Mouse (Mus musculus) neural tube, embryonic 12.5 days (tissue): ENCODE data around the gene Atcay. TPM values are rescaled to one million over a fixed set of nuclear protein-coding genes. Genes with fewer than 3 reads are reported as not detected.
"Not testable (repeated sequence)": the region's sequence is repeated elsewhere in the genome, so short reads cannot be mapped to it uniquely, and the experiment has no call there.

Experiments
- ATAC-seq: fragments of 200-750 bp; cut with Nextera tagmentation; 2 replicates; pipeline ENCODE4 v1.8.0; 2017; ENCODE audit warnings: low read depth, mild to moderate bottlenecking, moderate TSS enrichment, moderate library complexity; ENCODE audit not compliant: low FRiP score
- H3K27ac ChIP-seq: fragments of 300-500 bp; sonication (generic); 2 replicates; pipeline ENCODE4 v1.5.1; 2016
- H3K27me3 ChIP-seq: fragments of 300-500 bp; sonication (generic); replicated peaks from 2 replicates; pipeline ENCODE4 v1.6.1; 2016; ENCODE audit warnings: mild to moderate bottlenecking
- H3K36me3 ChIP-seq: fragments of 300-500 bp; sonication (generic); 2 replicates; pipeline ENCODE4 v1.6.1; 2016; ENCODE audit warnings: mild to moderate bottlenecking
- H3K4me1 ChIP-seq: fragments of 300-500 bp; sonication (generic); 2 replicates; pipeline ENCODE4 v1.6.1; 2016
- H3K4me2 ChIP-seq: fragments of 300-500 bp; sonication (generic); replicated peaks from 2 replicates; pipeline ENCODE4 v1.6.1; 2016; ENCODE audit warnings: mild to moderate bottlenecking
- H3K4me3 ChIP-seq: fragments of 300-500 bp; sonication (generic); 2 replicates; pipeline ENCODE4 v1.5.1; 2016
- H3K9ac ChIP-seq: fragments of 300-500 bp; sonication (generic); 2 replicates; pipeline ENCODE4 v1.6.1; 2016; ENCODE audit warnings: mild to moderate bottlenecking
- H3K9me3 ChIP-seq: fragments of 300-500 bp; sonication (generic); 2 replicates; pipeline ENCODE4 v1.6.1; 2016; ENCODE audit warnings: mild to moderate bottlenecking
- WGBS: fragments of 180-500 bp; shearing (Covaris S2); methylation state at CpG from one replicate; pipeline ENCODE4 v1.1.7; 2016; 5-methylcytosine and 5-hydroxymethylcytosine counted together
- polyA plus RNA-seq: library from polyadenylated mRNA; unstranded; fragments of >200 nt; fragmentation: Nextera tagmentation; extraction: Ambion mirVana; gene quantifications from 2 replicates; pipeline ENCODE4 v1.2.1, GENCODE M21; 2016

The Atcay gene
- polyA plus RNA-seq, 1 experiment from 2014 or later: 34.0 TPM

DNA sequence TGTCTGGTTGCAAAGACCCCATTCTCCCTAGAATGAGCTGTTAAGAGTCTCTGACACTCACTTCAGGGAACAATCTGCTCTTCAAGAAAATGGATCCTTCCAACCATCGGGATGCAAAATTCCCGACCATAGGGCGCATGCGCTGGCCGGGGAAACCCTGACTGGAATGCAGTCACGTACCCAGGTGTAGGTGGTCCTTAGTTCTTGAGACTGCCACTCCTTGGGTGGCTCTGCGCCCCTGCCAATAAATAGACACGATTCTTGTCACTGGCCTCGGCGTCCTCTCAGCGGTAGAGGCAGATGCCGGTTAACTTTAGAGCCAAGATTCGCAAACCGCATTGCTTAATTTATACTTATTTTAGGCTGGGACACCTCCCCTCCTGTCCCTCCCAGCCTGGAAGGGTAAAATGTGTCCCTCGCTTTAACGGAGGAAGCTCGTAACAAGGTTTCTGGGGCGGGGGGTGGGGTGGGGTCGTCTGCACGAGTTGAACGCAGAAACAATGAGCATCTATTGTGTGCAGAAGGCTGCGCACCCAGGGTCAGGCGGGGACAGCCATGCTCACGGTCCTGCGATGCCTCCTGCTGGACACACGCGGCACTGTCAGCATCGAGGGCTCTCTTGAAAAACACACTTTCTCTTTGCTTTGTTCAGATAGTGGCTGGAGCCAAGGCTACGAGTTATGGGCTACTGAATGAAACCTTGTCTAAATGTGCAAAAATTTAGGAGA, 55.9 kb downstream of the Atcay start:
- Histone ChIP-seq H3K9ac (peak overlapping the region; percentile 62), H3K4me2 (peak overlapping the region; percentile 64), H3K9me3 (no peaks in the 10 kb centered on the region), H3K4me3 (peak overlapping the region; percentile 35), H3K27ac (peak overlapping the region; percentile 81), H3K36me3 (peaks cover 26% of the 10 kb centered on the region), H3K4me1 (peaks cover 36% of the 10 kb centered on the region), H3K27me3 (no peaks in the 10 kb centered on the region)
- peak; percentile 73 for ATAC-seq
- 2% methylated on average over 29 of the region's 29 CpGs for WGBS

DNA sequence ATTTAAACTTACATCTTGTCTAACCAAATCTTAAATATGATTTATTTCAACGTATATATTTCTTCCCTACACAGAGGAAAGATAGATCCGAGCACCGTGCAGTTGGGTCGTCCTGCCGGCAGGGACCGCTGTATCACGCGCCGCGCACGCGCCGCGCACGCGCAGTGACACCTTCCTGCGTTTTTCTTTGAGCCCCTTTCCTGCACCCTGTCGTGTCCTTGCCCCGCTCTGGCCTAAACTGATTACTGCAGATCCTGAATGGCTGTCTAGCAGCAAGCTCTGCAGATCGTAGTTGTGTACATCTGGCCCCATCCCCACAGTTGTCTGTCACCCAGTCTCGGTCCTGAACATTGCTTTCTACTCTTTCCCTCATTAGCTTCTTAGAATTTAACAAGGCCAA, 57.5 kb downstream of the Atcay start:
- H3K9ac ChIP-seq: 0 out of 2 replicates have a peak overlapping the region, but pooled peaks have one; percentile 21
- H3K36me3 ChIP-seq: peaks cover 9% of the 10 kb centered on the region
- H3K4me1 ChIP-seq: peaks cover 37% of the 10 kb centered on the region
- H3K9me3 ChIP-seq: no peaks in the 10 kb centered on the region
- WGBS: 4% methylated on average over 21 of the region's 21 CpGs
- H3K27ac ChIP-seq: peak overlapping the region; percentile 83
- peak overlapping the region; percentile 64 for H3K4me2 ChIP-seq
- no peaks in the 10 kb centered on the region for H3K27me3 ChIP-seq
- H3K4me3 ChIP-seq: no peak overlapping the region
- 0 out of 2 replicates have a peak, but pooled peaks have one; percentile 4 for ATAC-seq

DNA sequence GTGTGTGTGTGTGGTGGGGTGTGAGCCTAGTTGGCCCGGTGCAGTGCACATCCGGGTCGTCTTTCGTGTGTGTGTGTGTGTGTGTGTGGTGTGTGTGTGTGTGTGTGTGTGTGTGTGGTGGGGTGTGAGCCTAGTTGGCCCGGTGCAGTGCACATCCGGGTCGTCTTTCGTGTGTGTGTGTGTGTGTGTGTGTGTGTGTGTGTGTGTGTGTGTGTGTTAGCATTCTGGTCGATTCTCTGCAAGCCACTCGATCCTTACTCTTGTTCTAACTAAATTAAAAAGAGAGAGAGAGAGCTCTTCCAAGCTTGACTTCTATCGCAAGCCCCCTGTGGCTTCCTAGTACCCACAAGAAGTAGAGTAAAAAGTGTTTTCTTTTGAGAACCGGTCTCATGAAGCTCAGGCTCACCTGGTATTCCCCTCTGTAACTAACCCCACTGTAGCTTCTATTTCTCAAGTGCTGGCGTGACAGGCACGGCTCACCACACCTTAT, 61.2 kb downstream of the Atcay start:
- H3K36me3 ChIP-seq, H3K27me3 ChIP-seq, H3K9ac ChIP-seq, H3K9me3 ChIP-seq, H3K4me3 ChIP-seq, H3K27ac ChIP-seq, ATAC-seq: not testable (repeated sequence)
- Histone ChIP-seq H3K4me2 (peak overlapping the region; percentile 78), H3K4me1 (peaks cover 34% of the 10 kb centered on the region)
- 45% methylated on average over 10 of the region's 14 CpGs for WGBS

DNA sequence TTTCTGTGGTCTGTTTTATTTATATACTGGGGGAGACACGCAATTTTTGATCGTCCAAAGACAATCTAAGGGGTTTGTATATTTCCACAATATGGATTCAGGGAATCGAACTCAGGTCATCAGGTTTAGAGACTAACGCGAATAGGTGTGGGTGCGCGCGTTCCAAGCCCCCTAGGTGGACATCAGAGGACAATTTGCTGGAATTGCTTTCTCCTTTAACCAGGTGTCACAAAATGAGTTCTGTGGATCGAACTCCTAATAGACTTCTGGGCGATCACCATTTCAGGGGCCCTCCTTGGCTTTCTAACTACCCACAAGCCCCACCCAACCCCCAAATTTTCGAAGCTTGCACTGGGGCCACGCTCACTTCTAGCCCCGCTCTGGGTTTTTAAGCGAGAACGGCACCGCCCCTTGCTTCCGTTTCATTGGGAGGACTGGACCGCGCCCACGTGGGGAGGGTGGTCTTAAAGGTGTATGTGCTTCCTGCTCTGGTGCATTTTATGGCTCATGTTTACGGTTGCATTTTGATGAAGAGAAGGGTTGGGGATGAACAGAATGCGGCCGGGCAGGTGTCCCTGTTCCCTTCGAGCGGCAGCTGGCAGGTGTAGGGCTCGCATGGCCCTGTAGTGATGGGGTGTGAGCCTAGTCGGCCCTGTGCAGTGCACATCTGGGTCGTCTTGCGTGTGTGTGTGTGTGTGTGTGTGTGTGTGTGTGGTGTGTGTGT, 62.0 kb downstream of the Atcay start:
- Histone ChIP-seq H3K9me3 (no peaks in the 10 kb centered on the region), H3K4me1 (peaks cover 31% of the 10 kb centered on the region), H3K9ac (peak overlapping the region; percentile 41; the same call in 1 of the 2 replicates), H3K27me3 (no peaks in the 10 kb centered on the region), H3K4me3 (peak overlapping the region; percentile 89), H3K4me2 (peak overlapping the region; percentile 78), H3K27ac (no peak overlapping the region), H3K36me3 (peaks cover 13% of the 10 kb centered on the region)
- peak; percentile 39; the same call in 1 of the 2 replicates for ATAC-seq
- 4% methylated on average over 29 of the region's 29 CpGs for WGBS

DNA sequence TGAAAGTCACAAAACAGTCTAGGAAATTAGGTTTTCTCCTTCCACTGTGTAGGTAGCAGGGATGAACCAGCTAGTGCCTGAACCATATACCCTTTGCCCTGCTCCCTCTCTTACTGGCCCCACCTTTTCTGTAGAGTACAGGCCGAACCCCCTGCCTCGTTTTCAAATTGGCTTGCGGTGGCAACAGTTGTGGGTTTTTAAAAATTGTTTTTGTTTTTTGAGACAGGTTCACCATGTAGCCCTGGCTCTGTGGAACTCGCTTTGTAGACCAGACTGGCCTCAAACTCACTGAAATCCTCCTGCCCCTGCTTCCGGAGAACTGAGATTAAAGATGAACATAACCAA, 62.6 kb downstream of the Atcay start:
- 11% methylated on average over 5 of the region's 5 CpGs for WGBS
- Histone ChIP-seq H3K27ac (no peak overlapping the region), H3K36me3 (peaks cover 17% of the 10 kb centered on the region), H3K9me3 (no peaks in the 10 kb centered on the region), H3K4me1 (peaks cover 25% of the 10 kb centered on the region), H3K4me2 (peak overlapping the region; percentile 78), H3K27me3 (no peaks in the 10 kb centered on the region), H3K4me3 (peak overlapping the region; percentile 89), H3K9ac (no peak overlapping the region)
- peak; percentile 78 for ATAC-seq

DNA sequence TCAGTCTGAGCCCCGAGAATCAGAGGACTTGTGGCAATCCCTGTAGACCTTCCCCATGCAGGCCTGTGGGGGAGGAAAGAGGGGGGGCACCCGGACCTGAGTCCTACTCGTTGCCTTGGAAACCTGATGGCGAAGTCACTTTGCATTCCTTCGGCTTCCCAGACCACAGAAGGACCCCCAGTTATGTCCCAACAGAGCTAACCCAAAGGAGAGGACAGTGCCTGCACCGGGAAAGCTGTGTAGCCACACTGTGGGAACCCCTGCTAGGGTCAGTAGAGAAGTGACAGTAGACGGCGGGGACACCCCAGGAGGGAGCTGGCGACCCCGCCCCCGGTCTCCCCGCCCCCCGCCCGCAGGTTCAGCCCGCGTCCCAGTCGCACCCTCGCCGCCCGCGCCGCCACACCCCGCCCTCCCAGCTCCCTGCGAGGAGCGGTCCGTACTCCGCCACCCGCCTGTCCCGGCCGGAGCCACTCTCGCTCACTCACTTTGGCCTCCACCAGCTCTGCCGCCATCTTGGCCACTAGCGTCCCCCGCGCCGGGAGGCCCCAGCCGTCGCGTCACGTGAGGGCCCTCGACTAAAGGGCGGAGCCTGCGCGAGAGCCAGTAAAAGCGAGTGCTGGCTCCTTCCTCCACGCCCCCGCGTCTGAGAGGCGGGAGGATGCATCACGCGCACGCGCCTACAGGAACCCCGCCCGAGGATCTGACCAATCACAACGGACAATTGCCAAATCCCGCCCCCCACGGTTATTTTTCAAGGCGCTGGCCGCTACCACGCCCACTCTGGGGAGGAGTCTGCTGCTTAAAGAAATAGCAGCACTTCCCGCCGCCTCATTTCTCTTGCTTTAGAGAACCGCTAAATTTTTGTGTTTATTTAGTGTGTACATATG, 63.2 kb downstream of the Atcay start, which contains the start of gene Pias4:
TSS of gene Pias4 (minus strand) at position 724 of the 887 bp plus-strand sequence.
- H3K9ac ChIP-seq: peak within 1 kb of the TSS; percentile 81
- under 1% methylated on average over 62 of the region's 64 CpGs for WGBS
- ATAC-seq: peak; percentile 85
- H3K4me1 ChIP-seq: peaks cover 28% of the 10 kb centered on the region
- H3K27ac ChIP-seq: no peak within 1 kb of the TSS
- H3K27me3 ChIP-seq: no peaks in the 10 kb centered on the region
- peaks cover 21% of the 10 kb centered on the region for H3K36me3 ChIP-seq
- H3K4me2 ChIP-seq: peak within 1 kb of the TSS; percentile 78
- no peaks in the 10 kb centered on the region for H3K9me3 ChIP-seq
- peak within 1 kb of the TSS; percentile 89 for H3K4me3 ChIP-seq

DNA sequence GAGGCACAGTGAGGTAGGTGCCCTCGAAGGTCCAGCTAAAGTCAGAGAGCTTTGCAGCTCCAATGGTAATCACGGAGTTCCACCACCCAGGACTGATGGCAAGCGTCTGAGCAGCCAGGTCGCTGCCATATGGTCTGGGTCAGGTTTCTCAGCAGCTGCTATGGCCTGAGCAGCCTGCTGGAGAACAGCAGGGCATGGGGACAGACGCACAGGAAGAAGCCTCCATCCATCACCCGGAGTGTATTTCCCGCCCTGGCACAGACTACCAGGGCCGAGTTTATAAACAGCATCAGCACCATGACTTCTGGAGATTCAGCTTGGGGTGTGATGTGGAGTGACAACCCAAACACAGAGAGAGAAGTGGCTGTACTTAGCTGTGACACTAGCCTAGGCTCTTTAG, 65.5 kb downstream of the Atcay start:
- no peak overlapping the region for H3K4me3 ChIP-seq
- H3K27ac ChIP-seq: no peak overlapping the region
- no peaks in the 10 kb centered on the region for H3K9me3 ChIP-seq
- peaks cover 42% of the 10 kb centered on the region for H3K4me1 ChIP-seq
- H3K27me3 ChIP-seq: no peaks in the 10 kb centered on the region
- 0 out of 2 replicates have a peak overlapping the region, but pooled peaks have one; percentile 2 for H3K4me2 ChIP-seq
- 76% methylated on average over 8 of the region's 8 CpGs for WGBS
- peak overlapping the region; percentile 23; the same call in 1 of the 2 replicates for H3K9ac ChIP-seq
- ATAC-seq: no peak
- peaks cover 43% of the 10 kb centered on the region for H3K36me3 ChIP-seq

DNA sequence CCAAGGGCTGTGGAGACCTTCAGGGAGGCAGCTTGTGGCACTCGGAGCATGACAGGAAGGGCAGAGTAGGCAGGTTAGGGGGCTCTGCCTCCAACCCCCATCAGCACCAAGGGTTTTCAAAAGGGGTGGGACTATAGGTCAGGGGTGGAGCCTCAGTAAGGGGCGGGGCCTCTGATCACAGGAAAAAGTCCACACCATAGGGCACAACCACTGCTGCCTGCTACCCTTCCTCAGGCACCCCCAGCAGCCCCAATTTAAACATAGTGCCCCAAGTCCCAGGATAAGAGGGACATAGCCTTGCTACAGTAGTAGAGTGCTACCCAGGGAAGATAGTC, 68.3 kb downstream of the Atcay start:
- Histone ChIP-seq H3K9me3 (no peaks in the 10 kb centered on the region), H3K27ac (peak overlapping the region; percentile 50; the same call in 1 of the 2 replicates), H3K9ac (no peak overlapping the region), H3K4me3 (no peak overlapping the region), H3K4me2 (peak overlapping the region; percentile 41), H3K4me1 (peaks cover 34% of the 10 kb centered on the region), H3K27me3 (no peaks in the 10 kb centered on the region), H3K36me3 (peaks cover 67% of the 10 kb centered on the region)
- peak; percentile 31; the same call in 1 of the 2 replicates for ATAC-seq
- 68% methylated on average over 2 of the region's 2 CpGs for WGBS

DNA sequence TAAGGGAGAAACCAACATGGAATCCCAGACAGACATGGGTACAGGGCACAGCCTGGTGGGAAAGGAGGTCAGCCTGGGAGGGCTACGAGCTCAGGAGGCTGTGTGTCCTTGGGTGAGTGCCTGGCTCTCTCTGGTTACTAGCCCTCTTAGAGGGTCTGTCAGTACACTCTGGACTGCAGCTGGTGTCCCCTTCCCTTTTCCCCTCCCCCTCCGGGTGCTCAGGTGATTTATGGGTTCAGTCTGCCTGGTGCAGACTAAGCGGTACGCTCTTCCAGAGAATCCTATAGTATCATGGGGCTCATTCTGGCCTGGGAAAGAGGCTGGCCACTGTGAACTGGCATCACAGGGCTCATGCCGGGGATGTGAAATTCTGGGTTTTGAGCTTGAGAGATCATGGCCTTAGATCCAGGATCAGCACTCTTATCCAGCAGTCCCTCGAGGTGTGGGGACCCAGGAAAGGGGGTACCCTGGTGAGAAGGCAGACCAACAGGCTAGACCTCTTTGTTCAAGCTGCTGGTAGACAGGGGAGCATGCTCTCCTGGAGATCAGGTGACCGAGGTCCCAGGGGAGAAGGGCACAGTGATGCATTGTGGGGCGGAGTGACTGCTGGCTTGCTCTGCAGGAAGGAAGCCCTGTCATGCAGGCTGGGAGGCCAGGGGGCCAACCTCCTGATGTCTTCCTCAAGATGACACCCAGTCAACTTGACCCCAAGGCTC, 68.9 kb downstream of the Atcay start:
- H3K4me2 ChIP-seq: peak overlapping the region; percentile 41
- no peaks in the 10 kb centered on the region for H3K27me3 ChIP-seq
- H3K4me1 ChIP-seq: peaks cover 32% of the 10 kb centered on the region
- H3K9me3 ChIP-seq: no peaks in the 10 kb centered on the region
- peak; percentile 83 for ATAC-seq
- H3K27ac ChIP-seq: peak overlapping the region; percentile 50
- no peak overlapping the region for H3K4me3 ChIP-seq
- 0 out of 2 replicates have a peak overlapping the region, but pooled peaks have one; percentile 21 for H3K9ac ChIP-seq
- peaks cover 73% of the 10 kb centered on the region for H3K36me3 ChIP-seq
- 47% methylated on average over 8 of the region's 8 CpGs for WGBS

DNA sequence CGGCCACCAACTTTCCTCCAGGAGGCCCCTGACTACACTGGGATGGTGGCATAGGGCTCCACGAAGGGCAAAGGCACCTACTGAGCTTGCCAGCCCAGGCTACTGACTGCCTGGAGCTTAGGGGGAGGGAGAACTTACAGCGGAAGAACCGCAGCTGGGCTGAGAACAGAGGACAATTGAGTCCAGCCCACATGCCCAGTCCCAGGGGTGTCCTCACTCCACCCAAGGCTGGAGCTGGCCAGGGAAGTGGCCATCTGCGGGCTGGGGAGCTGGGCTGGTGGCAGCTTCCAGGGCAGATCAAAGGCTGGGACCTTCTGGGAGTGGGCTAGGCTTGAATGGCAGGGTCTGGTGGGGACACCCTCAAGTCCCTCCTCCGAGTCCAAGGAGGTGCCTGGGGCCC, 75.9 kb downstream of the Atcay start:
- no peak for ATAC-seq
- no peaks in the 10 kb centered on the region for H3K9me3 ChIP-seq
- H3K27ac ChIP-seq: no peak overlapping the region
- peaks cover 80% of the 10 kb centered on the region for H3K36me3 ChIP-seq
- H3K4me3 ChIP-seq: no peak overlapping the region
- WGBS: 78% methylated on average over 6 of the region's 6 CpGs
- no peaks in the 10 kb centered on the region for H3K27me3 ChIP-seq
- no peak overlapping the region for H3K4me2 ChIP-seq
- H3K9ac ChIP-seq: no peak overlapping the region
- no peaks in the 10 kb centered on the region for H3K4me1 ChIP-seq
